Mouse (Mus musculus) liver, embryonic 14.5 days (tissue): ENCODE measurements around the gene Lingo3. TPM values are rescaled to one million over a fixed set of nuclear protein-coding genes. Genes with fewer than 3 reads are reported as not detected.

Source experiments
- ATAC-seq: fragments of 200-750 bp; cut with Nextera tagmentation; 2 replicates; pipeline ENCODE4 v1.8.0; 2017; ENCODE audit warnings: moderate number of reproducible peaks, mild to moderate bottlenecking, moderate library complexity; ENCODE audit not compliant: insufficient read depth
- DNase-seq, 3 experiments: peaks; one replicate each; pipeline ENCODE4 v3.0.0-alpha.2; 2012 to 2013; ENCODE audit warnings: low read depth in 3 of 3, low spot score in 3 of 3
- H3K27ac ChIP-seq: fragments of 300-500 bp; sonication (generic); 2 replicates; pipeline ENCODE4 v1.5.1; 2014; ENCODE audit warnings: moderate library complexity, mild to moderate bottlenecking, control low read depth, inconsistent platforms
- H3K27me3 ChIP-seq: fragments of 300-500 bp; sonication (generic); 2 replicates; pipeline ENCODE4 v1.6.1; 2014; ENCODE audit warnings: mild to moderate bottlenecking, low read length, moderate library complexity; ENCODE audit not compliant: control insufficient read depth, insufficient read depth
- H3K36me3 ChIP-seq: fragments of 300-500 bp; sonication (generic); replicated peaks from 2 replicates; pipeline ENCODE4 v1.6.1; 2014; ENCODE audit warnings: low read depth; ENCODE audit not compliant: control insufficient read depth, insufficient read depth
- H3K4me1 ChIP-seq, 2 experiments: fragments of 200-500 bp in 1 of 2; fragments of 300-500 bp in 1 of 2; sonication (generic) in 1 of 2; replicated peaks; 2 replicates each; pipeline ENCODE4 v1.6.1; 2012 to 2014; ENCODE audit warnings: antibody characterized with exemption in 1 of 2, inconsistent platforms in 1 of 2, low read length in 1 of 2; ENCODE audit not compliant: control insufficient read depth in 2 of 2, insufficient read depth in 2 of 2
- H3K4me2 ChIP-seq: fragments of 300-500 bp; sonication (generic); 2 replicates; pipeline ENCODE4 v1.6.1; 2014; ENCODE audit warnings: low read depth, mild to moderate bottlenecking, control low read depth, moderate library complexity
- H3K4me3 ChIP-seq, 2 experiments: fragments of 200-500 bp in 1 of 2; fragments of 300-500 bp in 1 of 2; sonication (generic) in 1 of 2; 2 replicates each; pipeline ENCODE4 v1.5.1; 2012 to 2014; ENCODE audit warnings: low read depth in 2 of 2, low read length in 2 of 2, mild to moderate bottlenecking in 2 of 2, control low read depth in 1 of 2, inconsistent platforms in 1 of 2, moderate library complexity in 1 of 2; ENCODE audit not compliant: insufficient read depth in 1 of 2
- H3K9ac ChIP-seq: fragments of 300-500 bp; sonication (generic); replicated peaks from 2 replicates; pipeline ENCODE4 v1.6.1; 2014; ENCODE audit warnings: mild to moderate bottlenecking, control low read depth, moderate library complexity
- H3K9me3 ChIP-seq: fragments of 300-500 bp; sonication (generic); 2 replicates; pipeline ENCODE4 v1.6.1; 2016; ENCODE audit warnings: low read length, mixed read lengths; ENCODE audit not compliant: control insufficient read depth
- CTCF ChIP-seq: IDR thresholded peaks from 2 replicates; pipeline ENCODE4 v1.5.1; 2016; ENCODE audit warnings: antibody characterized with exemption, low read depth, control low read depth
- EP300 ChIP-seq: IDR thresholded peaks from 2 replicates; pipeline ENCODE4 v1.6.1; 2016; ENCODE audit warnings: antibody characterized with exemption, low read depth
- WGBS: fragments of 180-500 bp; shearing (Covaris S2); extraction: QIAGEN DNeasy Blood & Tissue Kit; methylation state at CpG from one replicate; pipeline ENCODE4 v1.1.7; 2014; ENCODE audit not compliant: insufficient replicate concordance; 5-methylcytosine and 5-hydroxymethylcytosine counted together
- polyA plus RNA-seq, 2 experiments: library from polyadenylated mRNA; depleted of rRNA in 1 of 2; stranded (reverse) in 1 of 2; unstranded in 1 of 2; fragments of >200 nt; fragmentation: Nextera tagmentation in 1 of 2; extraction: Ambion mirVana in 1 of 2; gene quantifications; 2 replicates each; pipeline versions ENCODE4 v1.2.1 to v1.2.3; 2012 to 2014

Lingo3 gene
- polyA plus RNA-seq, 2 experiments: 0.01 TPM; not detected in 1

GRCm38 (mm10) chr10:80845732-80846131 lies 1.9 kb upstream of the Lingo3 start:
- TF ChIP-seq EP300: no peak
- no peak for TF ChIP-seq CTCF
- WGBS: 69% methylated on average over 12 of the region's 12 CpGs
- H3K27me3 ChIP-seq: peaks cover 47% of the 10 kb centered on the region

GRCm38 (mm10) chr10:80845055-80845693 lies 1.3 kb upstream of the Lingo3 start:
- no peak overlapping the region for H3K27ac ChIP-seq
- peaks cover 47% of the 10 kb centered on the region for H3K27me3 ChIP-seq
- H3K9ac ChIP-seq: no peak overlapping the region
- TF ChIP-seq EP300: no peak
- TF ChIP-seq CTCF: no peak
- H3K4me2 ChIP-seq: no peak overlapping the region
- no peak overlapping the region for H3K4me3 ChIP-seq
- peaks cover 0 to 10% of the 10 kb centered on the region in 2 experiments; a peak in 2 of 4 replicates for H3K4me1 ChIP-seq
- no peaks in the 10 kb centered on the region for H3K9me3 ChIP-seq
- H3K36me3 ChIP-seq: no peaks in the 10 kb centered on the region
- DNase-seq (no peak), ATAC-seq (no peak)
- WGBS: 68% methylated on average over 8 of the region's 8 CpGs

More at GRCm38 (mm10) chr10:80845732-80846131, 1.9 kb upstream of the Lingo3 start:
- DNase-seq: no peak
- peaks cover 0 to 10% of the 10 kb centered on the region in 2 experiments; a peak in 2 of 4 replicates for H3K4me1 ChIP-seq
- no peak overlapping the region for H3K4me2 ChIP-seq
- H3K9ac ChIP-seq: no peak overlapping the region
- no peaks in the 10 kb centered on the region for H3K9me3 ChIP-seq
- H3K27ac ChIP-seq: no peak overlapping the region
- no peak overlapping the region for H3K4me3 ChIP-seq
- H3K36me3 ChIP-seq: no peaks in the 10 kb centered on the region
- ATAC-seq: no peak

DNA sequence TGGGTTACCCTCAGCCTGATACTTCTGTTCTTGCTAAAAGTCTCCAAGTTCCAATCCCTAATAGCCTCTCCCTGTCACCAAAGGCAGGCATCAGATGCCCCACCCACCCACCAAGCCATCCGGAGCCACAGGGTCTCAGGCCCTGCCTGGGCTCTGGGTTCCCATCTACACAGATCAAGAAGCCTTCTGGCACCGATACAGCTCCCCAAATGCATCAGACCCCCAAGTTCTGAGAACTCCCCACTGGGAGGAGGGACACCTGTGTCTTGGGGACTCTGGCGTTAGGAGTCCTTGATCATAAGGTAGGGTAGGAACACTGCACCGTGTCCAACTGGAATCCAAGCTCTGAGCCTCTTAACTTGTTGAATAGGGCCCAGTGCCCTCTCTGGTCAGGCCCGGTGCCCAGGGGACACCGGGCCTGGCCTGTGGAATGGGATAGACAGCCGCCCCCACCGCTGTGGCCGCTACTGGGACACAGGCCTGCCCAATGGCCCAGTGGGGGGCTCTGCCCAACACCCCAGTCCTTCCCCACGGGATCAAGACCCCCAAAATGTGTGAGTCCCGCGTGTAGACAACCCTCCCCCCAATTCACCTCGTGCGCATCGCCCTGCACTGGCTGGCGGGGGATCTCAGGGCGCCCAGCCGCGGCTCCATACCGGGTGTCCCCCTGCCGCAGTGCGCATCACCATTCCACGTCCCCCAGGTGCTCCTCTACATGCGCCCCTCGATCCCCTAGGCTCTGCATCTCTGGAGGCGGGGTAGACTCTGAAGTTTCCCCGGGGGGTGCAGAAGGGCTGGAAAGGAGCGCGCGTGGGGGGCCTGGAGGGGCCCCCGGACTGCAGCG lies 530 bp downstream of the Lingo3 start:
- H3K4me2 ChIP-seq: no peak overlapping the region; the same call in 1 of the 2 replicates
- H3K36me3 ChIP-seq: no peaks in the 10 kb centered on the region
- H3K4me3 ChIP-seq: peak overlapping the region in 1 of 2 experiments; percentile 4; a peak in 2 of 4 replicates
- peaks cover 47% of the 10 kb centered on the region for H3K27me3 ChIP-seq
- H3K9ac ChIP-seq: no peak overlapping the region
- H3K27ac ChIP-seq: no peak overlapping the region
- WGBS: 10% methylated on average over 32 of the region's 32 CpGs
- DNase-seq (no peak), ATAC-seq (no peak)
- TF ChIP-seq CTCF (no peak), EP300 (no peak)
- peaks cover 0 to 3% of the 10 kb centered on the region in 2 experiments; a peak in 1 of 4 replicates for H3K4me1 ChIP-seq
- H3K9me3 ChIP-seq: no peaks in the 10 kb centered on the region

GRCm38 (mm10) chr10:80842334-80842733 lies 1.5 kb downstream of the Lingo3 start:
- Histone ChIP-seq H3K4me2 (no peak overlapping the region), H3K27me3 (peaks cover 51% of the 10 kb centered on the region), H3K9me3 (no peaks in the 10 kb centered on the region), H3K27ac (no peak overlapping the region), H3K4me3 (no peak overlapping the region), H3K36me3 (no peaks in the 10 kb centered on the region), H3K9ac (no peak overlapping the region), H3K4me1 (no peaks in the 10 kb centered on the region)
- ATAC-seq (no peak), DNase-seq (no peak)
- TF ChIP-seq EP300: no peak
- no peak for TF ChIP-seq CTCF
- 66% methylated on average over 15 of the region's 15 CpGs for WGBS

DNA sequence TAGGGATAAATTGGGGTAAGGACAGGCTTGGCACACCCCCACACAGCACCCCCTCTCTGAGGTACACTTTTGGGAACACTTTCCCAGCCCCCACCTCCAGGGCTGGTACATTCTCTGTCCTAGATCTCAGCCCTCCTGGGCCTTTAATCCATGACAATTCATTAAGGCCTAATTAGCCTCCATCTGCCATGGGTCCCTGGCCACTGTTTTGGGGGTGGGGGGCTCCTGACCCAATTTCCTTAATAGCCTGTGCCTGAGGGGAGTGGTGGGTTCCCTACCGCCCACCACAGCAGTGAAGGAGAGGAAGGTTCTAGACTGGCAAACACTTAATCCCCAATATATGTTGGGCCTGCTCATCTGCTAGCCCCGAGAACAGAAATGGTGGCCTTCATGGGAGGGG lies 2.2 kb downstream of the Lingo3 start:
- Histone ChIP-seq H3K9me3 (no peaks in the 10 kb centered on the region), H3K4me3 (no peak overlapping the region), H3K36me3 (no peaks in the 10 kb centered on the region), H3K4me1 (no peaks in the 10 kb centered on the region), H3K27me3 (peaks cover 54% of the 10 kb centered on the region), H3K27ac (no peak overlapping the region), H3K4me2 (no peak overlapping the region), H3K9ac (no peak overlapping the region)
- DNase-seq: no peak
- WGBS: 61% methylated on average over 2 of the region's 2 CpGs
- TF ChIP-seq EP300 (no peak), CTCF (no peak)
- no peak for ATAC-seq
